Mouse (Mus musculus) A20 (cell line): Measurements from ENCODE around the gene Rgs8.

ENCODE experiments used
- DNase-seq: peaks from one replicate; pipeline ENCODE4 v3.0.0-alpha.2; 2011; ENCODE audit warnings: low read depth, low spot score

The Rgs8 gene

DNA sequence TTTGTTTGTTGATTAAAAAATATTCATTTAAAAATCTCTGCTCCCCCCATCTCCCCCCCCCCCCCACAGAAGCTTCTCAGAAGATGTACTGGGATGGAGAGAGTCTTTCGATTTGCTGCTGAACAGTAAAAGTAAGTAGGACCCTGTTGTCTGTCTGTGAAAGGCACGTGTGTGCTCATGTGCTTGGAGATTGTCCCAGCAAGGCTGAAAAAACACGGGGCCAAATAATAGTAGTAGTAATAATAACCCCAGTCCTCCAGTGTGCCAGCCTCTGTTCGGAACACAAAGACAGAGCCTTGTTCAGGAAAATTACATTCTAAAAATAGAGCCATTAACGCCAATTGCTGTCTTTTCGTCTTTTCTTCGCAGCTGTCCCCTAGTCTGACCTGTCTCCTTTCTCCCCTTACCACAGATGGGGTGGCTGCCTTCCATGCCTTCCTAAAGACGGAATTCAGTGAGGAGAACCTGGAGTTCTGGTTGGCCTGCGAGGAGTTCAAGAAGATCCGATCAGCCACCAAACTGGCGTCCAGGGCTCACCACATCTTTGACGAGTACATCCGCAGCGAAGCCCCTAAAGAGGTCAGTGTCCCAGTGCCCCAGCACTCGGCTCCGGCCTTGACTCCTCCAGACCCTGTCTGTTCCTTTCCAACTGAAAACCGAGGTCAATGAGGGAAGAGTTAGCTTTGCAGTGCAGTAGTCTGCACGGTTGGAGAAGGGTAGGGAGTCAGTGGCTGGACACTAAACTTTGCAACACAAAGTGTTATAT is 88.9 kb downstream of the Rgs8 start:
- no peak for DNase-seq

DNA sequence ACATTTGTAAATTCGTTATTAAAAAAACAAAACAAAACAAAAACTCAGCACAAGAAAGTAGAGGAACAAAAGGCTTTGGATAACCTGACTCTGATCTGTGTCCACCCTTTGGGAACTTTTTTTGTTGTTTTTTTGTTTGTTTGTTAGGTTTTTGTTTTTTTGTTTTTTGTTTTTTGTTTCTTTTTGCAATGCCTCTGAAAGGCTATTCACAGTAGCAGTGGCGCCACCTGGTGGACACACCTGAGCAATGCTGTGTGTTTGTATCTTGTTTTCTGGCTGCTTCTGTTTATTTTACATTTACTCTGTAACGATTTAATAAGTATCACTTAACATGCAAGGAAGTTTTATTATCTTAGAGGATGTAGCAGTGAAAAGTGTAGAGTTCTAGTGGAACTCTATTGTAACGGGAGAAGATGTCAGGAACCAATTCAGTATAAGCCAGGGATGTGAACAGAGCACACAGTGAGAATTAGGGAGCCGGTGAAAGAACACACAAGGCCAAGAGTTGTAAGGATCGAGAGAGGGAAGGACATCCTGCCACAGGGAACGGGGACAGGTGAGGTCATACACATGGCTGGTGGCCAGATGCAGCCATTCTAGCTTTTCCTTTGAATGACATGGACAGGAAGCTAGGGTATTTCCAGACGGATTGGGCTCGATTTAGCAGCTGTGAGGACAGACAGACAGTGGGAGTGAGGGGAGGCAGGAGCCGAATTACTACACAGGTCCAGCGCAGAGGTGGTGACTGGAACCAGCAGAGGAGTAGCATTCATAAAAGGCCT is 89.7 kb downstream of the Rgs8 start:
- peak; percentile 87 for DNase-seq

DNA sequence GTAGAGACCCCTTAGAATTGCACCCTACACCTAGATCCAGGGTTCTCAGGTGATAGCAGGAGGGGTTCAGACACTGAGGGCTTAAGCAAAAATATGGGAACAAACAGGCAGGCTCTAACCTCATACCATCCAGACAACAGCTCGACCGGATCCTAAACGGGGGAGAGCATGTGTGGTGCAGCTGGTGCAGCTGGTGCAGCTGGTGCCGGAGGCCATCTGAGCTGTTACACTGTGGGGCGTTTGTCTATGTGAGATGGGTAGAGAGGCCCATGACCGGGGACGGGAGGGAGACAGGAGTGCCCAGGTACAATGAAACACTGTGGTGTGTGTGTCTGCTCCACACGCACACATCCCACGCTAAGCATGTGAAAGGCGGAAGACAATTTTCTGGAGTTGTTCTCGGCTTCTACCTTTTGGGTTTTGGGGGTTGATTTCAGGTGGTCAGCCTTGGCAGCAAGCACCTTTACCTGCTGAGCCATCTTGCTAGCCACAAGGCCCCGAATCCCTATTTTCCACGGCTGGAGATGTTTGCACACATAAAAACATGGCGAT is 93.4 kb downstream of the Rgs8 start:
- peak; percentile 81 for DNase-seq

DNA sequence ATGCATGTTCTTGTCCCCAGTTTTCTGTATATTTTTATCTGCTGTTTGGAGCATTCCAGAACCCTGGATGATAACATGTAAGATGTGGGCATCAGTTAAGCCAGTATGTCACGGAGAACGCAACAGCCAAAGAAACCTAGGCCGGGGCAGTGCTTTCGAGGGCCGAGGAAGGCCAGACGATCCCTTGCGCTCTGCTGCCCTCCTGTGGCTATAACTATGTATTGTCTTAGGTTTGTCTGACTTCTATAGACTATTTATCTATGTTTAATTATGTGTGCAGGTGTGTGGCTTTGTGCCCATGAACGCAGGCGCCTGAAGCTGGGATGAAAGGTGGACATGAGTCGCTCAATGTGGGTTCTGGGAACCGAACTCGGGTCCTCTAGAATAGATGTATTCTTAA is 93.9 kb downstream of the Rgs8 start:
- peak; percentile 82 for DNase-seq

DNA sequence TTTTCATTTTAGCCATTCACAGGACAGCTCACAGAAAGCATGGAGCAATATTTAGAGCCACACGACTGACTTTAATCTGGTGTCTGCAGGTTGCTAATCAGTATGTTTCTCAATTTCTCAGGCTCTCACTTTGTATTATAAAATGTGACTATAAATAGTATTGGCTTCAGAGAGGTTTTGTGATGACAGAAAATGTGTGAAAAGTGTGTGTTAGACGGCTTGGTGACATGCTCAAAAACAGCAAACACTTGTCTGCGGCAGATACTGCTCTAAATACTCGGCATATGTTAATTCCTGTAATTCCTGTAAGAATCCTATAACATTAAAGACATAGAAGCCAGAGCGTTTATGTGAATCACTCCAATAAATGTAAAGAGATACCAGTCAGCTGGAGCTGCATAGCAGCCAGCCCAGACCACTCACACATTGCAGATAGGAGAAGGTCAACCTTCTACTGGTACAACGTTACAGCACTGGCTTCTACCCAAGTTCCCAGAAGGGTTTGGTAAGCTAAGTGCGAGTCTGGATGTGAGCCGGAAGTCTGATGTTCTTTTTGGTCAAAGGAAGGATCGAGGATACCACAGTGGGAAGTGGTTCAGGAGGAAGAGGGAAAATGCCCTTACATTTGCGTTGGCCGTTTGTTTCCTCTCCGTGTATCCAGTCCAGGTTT is 95.2 kb downstream of the Rgs8 start:
- no peak for DNase-seq

DNA sequence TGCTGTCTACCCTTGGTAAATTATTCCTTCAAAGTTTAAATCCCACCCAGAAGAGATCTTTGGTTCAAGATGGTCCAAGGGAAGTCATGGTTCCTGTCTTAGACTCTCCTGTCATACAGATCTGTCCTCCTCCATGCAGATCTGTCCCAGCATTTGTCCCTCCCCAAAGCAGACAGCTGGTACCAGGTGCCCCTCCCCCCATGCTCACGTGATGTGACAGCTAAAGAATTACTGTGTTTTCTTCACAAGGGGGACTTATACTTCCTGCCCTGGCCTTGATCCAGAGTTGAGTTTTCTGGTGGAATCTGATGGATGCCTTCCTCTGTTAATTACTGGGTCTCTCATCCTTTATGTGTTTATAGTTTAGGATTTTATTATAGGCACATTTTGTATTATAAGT is 95.7 kb downstream of the Rgs8 start:
- DNase-seq: no peak

DNA sequence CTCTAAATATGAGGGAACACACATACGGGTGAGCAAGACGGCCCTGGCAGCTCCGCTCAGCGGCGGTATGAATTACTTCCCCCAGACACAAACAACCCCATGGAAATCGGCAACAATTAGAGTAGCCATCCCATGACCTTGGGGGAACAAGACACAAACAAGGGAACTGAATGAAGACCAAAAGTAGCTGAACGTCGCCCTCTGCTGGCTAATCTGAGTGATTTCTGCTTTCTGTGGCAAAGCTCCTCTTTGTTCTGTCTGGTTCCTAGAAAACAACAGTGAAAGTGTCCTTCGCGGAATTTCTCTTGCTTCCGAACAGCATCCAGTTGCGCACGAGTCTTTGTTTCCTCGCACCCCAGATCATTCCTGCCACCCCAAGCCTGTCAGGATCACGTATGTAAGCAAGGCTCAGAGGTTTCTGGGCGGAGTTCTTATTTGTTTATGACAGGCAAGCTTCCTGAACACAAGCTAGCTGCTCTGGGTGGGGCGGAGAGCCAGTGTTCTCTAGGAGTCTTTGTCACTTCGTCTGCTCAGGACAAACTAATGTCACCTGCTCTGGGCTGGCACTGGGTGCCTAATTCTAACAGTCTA is 96.5 kb downstream of the Rgs8 start, which contains the start of gene Rnasel:
Rnasel (plus strand) TSS at position 216 of the 591 bp plus-strand sequence.
- DNase-seq: peak; percentile 82
